Mouse (Mus musculus) heart, postnatal 25 days (tissue): ENCODE data around the gene Ckb. TPM values are rescaled to one million over a fixed set of nuclear protein-coding genes. Genes with fewer than 3 reads are reported as not detected.
"Not testable (repeated sequence)": the region's sequence is repeated elsewhere in the genome, so short reads cannot be mapped to it uniquely, and the experiment has no call there.

Source experiments
- DNase-seq: peaks from one replicate; pipeline ENCODE4 v3.0.0; 2022; ENCODE audit warnings: low spot score
- intact Hi-C: fragments of 180-260 bp; cut with DNase I; formaldehyde crosslinking; loops from one replicate; pipeline ENCODE4 v1.15.1; 2025
- total RNA-seq, 2 experiments: library from RNA; stranded (reverse); gene quantifications; 2 replicates each; pipeline ENCODE4 v1.2.3; 2021

Ckb gene
- total RNA-seq, 2 experiments from 2014 or later, result 91.2 to 98.8 TPM

- DNase-seq, result no peak
- intact Hi-C loops, result no loop called here
Observed at GRCm38 (mm10) chr12:111670976-111671375, 1.2 kb downstream of the Ckb start.

DNA sequence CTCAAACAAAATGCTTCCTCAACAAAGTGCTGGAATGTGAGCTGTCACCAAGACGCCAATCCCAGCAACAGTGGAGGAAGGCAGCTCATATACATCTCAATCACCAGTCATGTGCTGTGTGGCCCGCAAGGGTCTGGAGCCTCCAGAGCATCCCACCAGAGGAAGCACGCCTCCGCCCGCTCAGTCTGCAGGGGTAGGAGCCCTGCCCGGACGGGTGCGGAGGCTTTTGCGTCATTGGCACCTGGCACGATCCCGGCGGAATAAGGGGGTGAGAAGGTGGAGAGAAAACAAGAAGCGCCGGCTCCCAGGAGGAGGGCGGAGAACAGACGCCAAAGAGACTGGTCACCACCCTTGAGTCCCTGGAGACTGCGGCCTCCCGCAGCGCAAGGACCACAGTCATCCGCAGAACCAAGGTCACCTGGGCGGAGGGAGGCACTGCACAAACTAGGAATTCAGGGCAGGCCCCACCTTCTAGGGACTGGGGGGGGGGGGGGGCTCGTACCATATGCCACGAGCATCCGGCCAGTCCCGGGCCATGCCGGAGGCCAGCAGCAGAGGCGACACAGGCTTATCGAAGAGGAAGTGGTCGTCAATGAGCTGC, 1.7 kb downstream of the Ckb start:
- peak; percentile 19 for DNase-seq
- intact Hi-C loops, result no loop called here

DNA sequence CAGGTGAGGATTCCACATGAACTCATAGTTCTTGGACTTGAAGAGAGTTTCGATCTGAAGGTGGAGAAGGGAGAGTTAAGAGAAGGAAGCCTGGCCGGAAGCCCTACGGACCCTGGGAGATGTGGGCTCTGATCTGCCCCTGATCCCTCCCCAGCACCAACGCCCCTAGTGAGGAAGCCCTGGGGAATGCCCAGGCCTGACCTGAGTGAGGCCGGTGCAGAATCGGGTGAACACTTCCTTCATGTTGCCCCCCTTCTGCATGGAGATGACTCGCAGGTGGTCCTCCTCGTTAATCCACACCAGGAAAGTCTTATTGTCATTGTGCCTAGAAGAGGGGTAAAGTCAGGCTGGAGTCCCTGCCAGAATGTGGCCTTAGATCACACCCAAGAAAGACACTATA, 2.2 kb downstream of the Ckb start:
- intact Hi-C loops, result loop anchor here (5.0 kb wide), 1 partner anchor 292 kb away; no protein-coding TSS in a partner anchor

GRCm38 (mm10) chr12:111669000-111669788, 2.9 kb downstream of the Ckb start:
- DNase-seq, result peak; percentile 46
- intact Hi-C loops, result loop anchor here (1.0 to 5.0 kb wide), 3 partner anchors 27 to 293 kb away; no protein-coding TSS in a partner anchor

More for the DNA sequence above, 2.2 kb downstream of the Ckb start:
- DNase-seq, result no peak

- DNase-seq, result peak; percentile 86
- intact Hi-C loops, result loop anchor here (1.0 to 5.0 kb wide), 3 partner anchors 28 to 294 kb away; no protein-coding TSS in a partner anchor
Observed at GRCm38 (mm10) chr12:111668457-111668912, 3.7 kb downstream of the Ckb start.

GRCm38 (mm10) chr12:111667421-111667820, 4.7 kb downstream of the Ckb start:
- DNase-seq, result no peak
- intact Hi-C loops, result loop anchor here (5.0 kb wide), 1 partner anchor 295 kb away; no protein-coding TSS in a partner anchor

GRCm38 (mm10) chr12:111666380-111666779, 5.8 kb downstream of the Ckb start:
- intact Hi-C loops, result loop anchor here (5.0 kb wide), 1 partner anchor 296 kb away; no protein-coding TSS in a partner anchor
- DNase-seq, result no peak

GRCm38 (mm10) chr12:111665041-111665880, 6.9 kb downstream of the Ckb start:
- intact Hi-C loops, result loop anchor here (5.0 kb wide), 1 partner anchor 297 kb away; no protein-coding TSS in a partner anchor
- no peak for DNase-seq

- intact Hi-C loops, result no loop called here
Observed at GRCm38 (mm10) chr12:111664144-111664634, 7.9 kb downstream of the Ckb start.

GRCm38 (mm10) chr12:111663228-111664143, 8.7 kb downstream of the Ckb start:
- DNase-seq, result no peak

More at GRCm38 (mm10) chr12:111664144-111664634, 7.9 kb downstream of the Ckb start:
- peak; percentile 37 for DNase-seq

GRCm38 (mm10) chr12:111661554-111661953, 10.6 kb downstream of the Ckb start:
- intact Hi-C loops, DNase-seq: not testable (repeated sequence)

More at GRCm38 (mm10) chr12:111663228-111664143, 8.7 kb downstream of the Ckb start:
- intact Hi-C loops, result no loop called here

- intact Hi-C loops, result no loop called here
- DNase-seq, result no peak
Observed at GRCm38 (mm10) chr12:111660628-111661027, 11.5 kb downstream of the Ckb start.

- intact Hi-C loops, result no loop called here
- no peak for DNase-seq
Observed at GRCm38 (mm10) chr12:111659331-111659730, 12.8 kb downstream of the Ckb start.

DNA sequence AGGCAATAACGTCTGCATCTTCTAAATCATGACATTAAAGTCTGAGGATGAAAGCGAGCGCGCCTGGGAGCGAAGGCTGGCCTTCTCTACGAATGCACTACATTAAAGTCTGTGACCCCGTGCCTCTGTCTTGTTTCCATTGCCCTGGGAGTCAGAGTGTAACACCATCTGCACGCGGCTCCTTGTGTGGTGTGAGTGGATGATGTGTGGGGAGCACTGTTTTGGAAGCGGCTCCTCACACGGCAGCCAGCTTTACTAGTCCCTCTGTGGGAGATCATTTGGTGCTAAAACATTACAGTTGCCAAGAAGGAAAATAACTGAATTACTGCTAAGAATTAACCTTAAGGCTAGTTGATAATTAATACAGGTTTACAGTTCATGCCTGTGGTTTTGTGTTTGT, 16.4 kb downstream of the Ckb start:
- DNase-seq, result no peak
- intact Hi-C loops, result no loop called here

DNA sequence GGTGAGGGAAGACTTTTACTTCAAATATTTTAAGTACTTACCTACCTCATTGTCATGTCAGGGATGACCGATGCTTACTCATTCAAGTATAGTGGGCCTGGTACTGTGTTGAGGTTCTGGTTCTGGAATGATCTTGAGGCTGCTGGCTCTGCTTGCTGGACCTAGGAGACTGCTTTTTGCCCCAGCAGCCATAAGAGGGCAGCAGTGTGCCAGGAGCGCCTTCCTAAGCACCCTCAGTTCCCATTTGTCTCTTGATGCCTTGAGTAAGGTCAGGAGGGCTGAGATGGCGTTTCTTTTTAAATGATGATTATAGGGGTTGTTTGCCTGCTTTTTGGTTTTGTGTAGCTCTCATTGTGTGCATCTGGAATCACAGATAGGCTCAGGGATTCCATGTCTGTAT, 18.7 kb downstream of the Ckb start:
- intact Hi-C loops, result no loop called here
- peak; percentile 27 for DNase-seq

DNA sequence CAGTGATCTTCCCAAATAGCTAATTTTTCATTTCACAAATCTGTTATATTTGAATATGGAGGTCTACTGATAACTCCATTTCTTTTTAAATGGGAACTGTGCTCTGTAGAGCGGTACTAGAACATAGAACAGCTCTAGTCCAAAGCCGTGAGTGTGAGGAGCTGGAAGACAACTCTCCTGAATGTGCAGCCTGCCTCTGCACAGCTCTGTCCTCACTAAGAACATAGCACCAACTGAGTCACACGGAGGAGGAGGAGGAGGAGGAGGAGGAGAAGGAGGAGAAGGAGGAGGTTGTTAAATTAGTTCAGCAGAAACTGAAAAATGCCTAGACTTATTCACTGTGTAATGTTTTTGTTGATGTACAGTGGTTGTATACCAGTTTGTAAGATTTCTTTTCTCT, 19.2 kb downstream of the Ckb start:
- no peak for DNase-seq
- intact Hi-C loops, result no loop called here

- DNase-seq, result no peak
- intact Hi-C loops, result loop anchor here (5.0 kb wide), 1 partner anchor 96 kb away; no protein-coding TSS in a partner anchor
Observed at GRCm38 (mm10) chr12:111648061-111648645, 24.0 kb downstream of the Ckb start.
